Mouse (Mus musculus) left cerebral cortex, adult 18-20 months (tissue): ENCODE results near the gene Cyp2d22. TPM values are rescaled to one million over a fixed set of nuclear protein-coding genes. Genes with fewer than 3 reads are reported as not detected.
"Not testable (repeated sequence)": the region's sequence is repeated elsewhere in the genome, so short reads cannot be mapped to it uniquely, and the experiment has no call there.

Experiments
- DNase-seq, 2 experiments: peaks; one replicate each; pipeline ENCODE4 v3.0.0; 2021 to 2022; ENCODE audit warnings: low spot score in 2 of 2, mixed read lengths in 1 of 2
- long read RNA-seq, 2 experiments: library from polyadenylated mRNA; stranded (forward); transcript quantifications; one replicate each; pipeline ENCODE4 v2.0.0; 2021
- total RNA-seq, 2 experiments: library from RNA; stranded (reverse); gene quantifications; 2 replicates each; pipeline ENCODE4 v1.2.3; 2021

Cyp2d22 gene
- 10 to 100 TPM; 36.4 to 40.9 TPM for total RNA-seq
- long read RNA-seq, experiment 1, partial matches to known transcripts = 15 of 47 reads
- long read RNA-seq, experiment 1, other reads (novel, unspliced or antisense) = 30 of 47 reads
- long read RNA-seq, experiment 2, partial matches to known transcripts = 5 of 21 reads
- long read RNA-seq, experiment 2, other reads (novel, unspliced or antisense) = 15 of 21 reads

- DNase-seq = no peak
Observed at GRCm38 (mm10) chr15:82379871-82380713, at the start of gene Cyp2d22. Gene Cyp2d22, minus strand, starts transcription at chr15:82380260.

- DNase-seq = no peak
Observed at GRCm38 (mm10) chr15:82423471-82423870, 43.4 kb upstream of the Cyp2d22 start.

DNA sequence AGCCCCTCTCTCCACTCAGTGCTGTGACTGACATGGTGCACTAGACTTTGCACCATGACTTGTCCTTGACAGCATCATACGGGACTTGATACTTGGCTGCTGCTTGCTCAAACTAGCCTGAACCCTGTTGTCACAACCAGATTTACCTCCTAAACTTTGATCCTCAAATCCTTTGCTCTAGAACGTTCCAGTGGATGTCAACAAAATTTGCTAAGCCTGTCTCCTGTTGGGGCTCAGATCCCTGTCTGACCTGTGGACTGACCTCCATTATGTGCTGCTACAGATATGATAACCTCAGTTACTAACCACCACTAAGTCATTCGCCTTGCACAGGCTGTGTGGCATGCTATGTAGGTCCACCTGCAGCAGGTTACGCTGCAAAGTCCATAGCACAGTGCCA, 42.9 kb upstream of the Cyp2d22 start:
- DNase-seq = no peak

GRCm38 (mm10) chr15:82418616-82419015, 38.6 kb upstream of the Cyp2d22 start:
- no peak for DNase-seq

- peak; percentile 76 to 88 for DNase-seq
Observed at GRCm38 (mm10) chr15:82416797-82417789, 37.0 kb upstream of the Cyp2d22 start.

GRCm38 (mm10) chr15:82407536-82407935, 27.5 kb upstream of the Cyp2d22 start:
- DNase-seq = no peak

DNA sequence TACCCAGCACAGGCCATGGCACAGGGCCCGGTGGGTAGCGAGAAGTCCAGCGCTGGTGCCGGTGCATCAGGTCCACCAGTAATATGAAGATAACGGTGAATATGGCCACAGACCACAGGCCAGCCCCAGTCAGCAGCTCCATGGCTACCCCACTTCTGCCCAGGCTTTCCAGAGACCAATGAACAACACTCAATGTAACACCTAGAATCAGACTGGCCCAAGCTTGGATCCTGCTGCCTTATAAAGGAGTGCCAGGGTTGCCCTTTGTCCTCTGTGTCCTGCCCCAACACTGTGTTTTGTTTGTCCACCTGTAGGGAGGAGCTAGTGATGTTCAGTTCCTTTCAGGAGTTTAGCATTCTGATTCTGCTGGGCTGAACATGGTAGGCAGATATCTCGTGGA, 26.9 kb upstream of the Cyp2d22 start, which contains the start of gene Cyp2d10:
Gene Cyp2d10 (minus strand): TSS at position 215 of the 400 bp plus-strand sequence.
- no peak for DNase-seq

- no peak for DNase-seq
Observed at GRCm38 (mm10) chr15:82404163-82404562, 24.1 kb upstream of the Cyp2d22 start.

GRCm38 (mm10) chr15:82403606-82404005, 23.5 kb upstream of the Cyp2d22 start:
- no peak for DNase-seq

- DNase-seq = no peak
Observed at GRCm38 (mm10) chr15:82402741-82403140, 22.7 kb upstream of the Cyp2d22 start.

- no peak for DNase-seq
Observed at GRCm38 (mm10) chr15:82402106-82402505, 22.0 kb upstream of the Cyp2d22 start.

GRCm38 (mm10) chr15:82401516-82401915, 21.5 kb upstream of the Cyp2d22 start:
- no peak for DNase-seq

GRCm38 (mm10) chr15:82395955-82396354, 15.9 kb upstream of the Cyp2d22 start:
- not testable (repeated sequence) for DNase-seq

DNA sequence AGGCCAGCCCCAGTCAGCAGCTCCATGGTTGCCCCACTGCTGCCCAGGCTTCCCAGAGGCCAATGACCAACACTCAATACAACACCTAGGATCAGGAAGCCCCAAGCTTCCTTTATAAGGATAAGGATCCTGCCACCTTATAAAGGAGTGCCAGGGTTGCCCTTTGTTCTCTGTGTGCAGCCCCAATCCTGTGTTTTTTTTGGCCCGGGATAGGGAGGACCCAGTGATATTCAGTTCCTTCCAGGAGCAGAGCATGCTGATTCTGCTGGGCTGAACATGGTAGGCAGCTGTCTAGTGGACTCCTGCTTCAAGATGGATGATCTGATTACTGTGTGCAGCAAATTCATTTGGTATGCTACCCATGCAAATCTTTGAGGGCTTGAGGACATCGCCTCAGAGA, 13.9 kb upstream of the Cyp2d22 start, which contains the start of gene Cyp2d11:
Gene Cyp2d11 (minus strand): TSS at position 101 of the 400 bp plus-strand sequence.
- not testable (repeated sequence) for DNase-seq

- not testable (repeated sequence) for DNase-seq
Observed at GRCm38 (mm10) chr15:82389916-82390315, 9.9 kb upstream of the Cyp2d22 start.

DNA sequence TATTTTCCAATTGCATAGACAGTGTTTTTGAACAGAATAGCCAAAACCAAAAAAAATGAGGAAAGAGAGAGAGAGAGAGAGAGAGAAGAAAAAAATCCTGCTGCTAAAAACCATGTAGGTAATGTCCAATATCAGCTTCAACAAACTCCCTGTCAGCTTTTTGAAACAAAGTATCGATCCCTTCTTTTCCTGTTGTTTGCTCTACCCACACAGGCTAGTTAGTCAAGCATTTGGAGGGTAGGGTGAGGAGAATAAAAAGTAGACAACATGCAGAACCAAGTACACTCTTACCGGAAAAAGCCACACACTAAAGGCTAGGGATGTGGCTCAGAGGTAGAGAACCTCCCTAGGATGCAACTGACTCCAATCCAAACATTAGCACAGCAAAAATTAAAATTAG, 5.7 kb upstream of the Cyp2d22 start:
- DNase-seq = no peak

DNA sequence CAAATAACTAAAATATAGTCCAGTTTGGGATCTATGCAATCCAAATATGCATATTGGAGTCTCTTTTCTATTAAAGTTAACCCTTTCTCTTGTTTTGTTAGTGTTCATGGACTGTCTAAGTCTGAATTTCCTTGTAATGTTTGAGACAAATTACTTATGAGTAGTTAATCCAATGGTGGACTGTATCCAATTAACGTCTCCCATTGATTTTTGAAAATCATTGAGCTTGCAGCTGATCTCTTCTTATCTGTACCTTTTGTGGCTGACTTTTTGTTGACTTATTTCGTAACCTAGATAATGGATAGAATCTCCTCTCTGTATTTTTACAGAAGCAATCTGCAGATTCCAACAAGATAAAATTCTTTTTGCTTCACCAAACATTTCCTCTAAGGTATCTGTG, 2.4 kb upstream of the Cyp2d22 start:
- no peak for DNase-seq

DNA sequence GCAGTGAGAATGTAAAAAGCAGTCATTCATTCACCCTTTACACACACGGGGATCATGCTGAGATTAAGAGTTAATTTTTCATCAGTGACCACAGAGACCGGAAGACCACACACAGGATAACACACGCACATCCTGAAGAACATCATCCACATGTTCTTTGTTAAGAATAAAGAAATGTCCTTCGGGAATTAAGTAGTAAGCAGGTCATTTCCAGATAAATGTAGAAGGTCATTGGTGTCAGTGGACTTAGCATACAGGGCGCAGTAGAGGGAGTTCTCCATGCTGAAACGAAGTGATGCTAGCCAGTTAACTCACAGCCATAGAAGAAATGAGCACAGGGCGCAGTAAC, 628 bp upstream of the Cyp2d22 start:
- no peak for DNase-seq

DNA sequence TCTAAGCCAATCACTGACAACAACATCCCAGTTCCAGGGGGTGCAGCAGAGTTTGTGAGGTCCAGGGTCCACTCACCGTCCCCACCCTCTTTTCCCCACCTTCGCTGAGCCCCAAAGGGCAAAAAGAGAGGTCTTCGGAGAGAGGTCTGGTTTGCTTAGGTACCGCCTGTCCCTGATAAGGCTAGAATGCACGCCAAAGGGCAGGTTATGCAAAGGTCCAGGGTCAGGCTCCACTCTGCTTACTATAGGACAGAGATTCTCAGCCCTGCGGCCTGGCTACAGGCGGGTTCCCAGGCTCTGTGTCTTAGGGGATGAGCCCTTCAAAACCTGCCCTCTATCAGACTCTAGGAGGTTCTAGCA, 569 bp downstream of the Cyp2d22 start:
- no peak for DNase-seq

GRCm38 (mm10) chr15:82378261-82379180, 1.5 kb downstream of the Cyp2d22 start:
- no peak for DNase-seq
